15 mouse cellular contexts compared by ENCODE assay signal in the genomic region with DNA sequence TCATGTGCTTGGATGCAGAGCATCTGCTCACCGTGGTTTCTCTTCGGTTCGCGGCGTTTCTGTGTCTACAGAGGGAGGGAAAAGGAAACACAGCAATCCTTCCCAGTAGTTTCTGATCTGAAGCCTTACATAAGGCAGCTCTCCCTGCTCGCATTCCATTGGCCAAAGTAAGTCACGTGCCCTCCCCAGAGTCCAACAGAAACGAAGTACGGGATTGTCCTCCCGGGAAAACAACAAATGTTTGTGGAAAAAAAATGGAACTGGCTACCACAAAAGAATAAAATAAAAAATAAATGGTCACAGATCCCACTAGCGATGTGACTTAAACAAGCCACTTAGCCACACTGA. TPM values are rescaled to one million over a fixed set of nuclear protein-coding genes. Genes with fewer than 3 reads are reported as not detected.
A peak's percentile ranks its signal among the peaks of the same experiment; 100 is the strongest.
DNase-seq lines count a peak whose midpoint lies in the region; ATAC-seq and TF ChIP-seq lines count a peak whose summit lies in the region.
"Had no signal": no experiment of that assay in that cellular context is flagged by ENCODE, and none has a peak within 500 bp of the region (broad histone marks: within the 10 kb centered on the region; RNA-seq: fewer than 3 reads in every experiment).

No protein-coding gene starts in this region.

- H3K36me3 ChIP-seq in heart, embryonic 14.5 days (ENCODE audit: control insufficient read depth, insufficient read depth, low read length) = no peaks in the 10 kb centered on the region
- H3K36me3 ChIP-seq in testis, adult 2 months (ENCODE audit: control insufficient read depth, insufficient read depth, low read length) = no peaks in the 10 kb centered on the region
- no peaks in the 10 kb centered on the region for H3K36me3 ChIP-seq in liver, embryonic 11.5 days (ENCODE audit: control insufficient read depth, insufficient read depth, low read length)
- H3K36me3 ChIP-seq in midbrain, postnatal 0 days (ENCODE audit: insufficient read depth, low read length) = no peaks in the 10 kb centered on the region
- H3K36me3 ChIP-seq: embryonic facial prominence, embryonic 12.5 days; limb, embryonic 15.5 days; midbrain, embryonic 12.5 days; stomach, embryonic 15.5 days had no signal

- H3K4me1 ChIP-seq in heart, embryonic 14.5 days (ENCODE audit: control insufficient read depth in 2 of 2, insufficient read depth in 2 of 2, low read length in 2 of 2) = 0 out of 4 replicates have a peak, but pooled peaks cover 0 to 3% of the 10 kb centered on the region in 2 experiments
- H3K4me1 ChIP-seq in testis, adult 2 months (ENCODE audit: control insufficient read depth, insufficient read depth, low read length) = peaks cover 10% of the 10 kb centered on the region
- H3K4me1 ChIP-seq in liver, embryonic 11.5 days (replicated peaks; ENCODE audit: control insufficient read depth, insufficient read depth, low read length) = no peaks in the 10 kb centered on the region; the same call in none of the 2 replicates
- H3K4me1 ChIP-seq in midbrain, postnatal 0 days (ENCODE audit: insufficient read depth, low read length) = no peaks in the 10 kb centered on the region
- H3K4me1 ChIP-seq: embryonic facial prominence, embryonic 12.5 days; limb, embryonic 15.5 days; midbrain, embryonic 12.5 days; stomach, embryonic 15.5 days had no signal

- WGBS in heart, embryonic 14.5 days = 65% methylated on average over 11 of the region's 11 CpGs
- WGBS in liver, embryonic 11.5 days = 45% methylated on average over 11 of the region's 11 CpGs
- 76% methylated on average over 11 of the region's 11 CpGs for WGBS in midbrain, postnatal 0 days

- no peaks in the 10 kb centered on the region for H3K9me3 ChIP-seq in heart, embryonic 14.5 days (ENCODE audit: control insufficient read depth, low read length)
- H3K9me3 ChIP-seq in liver, embryonic 11.5 days (ENCODE audit: control insufficient read depth, low read length) = no peaks in the 10 kb centered on the region
- H3K9me3 ChIP-seq in midbrain, postnatal 0 days (ENCODE audit: low read length) = no peaks in the 10 kb centered on the region
- H3K9me3 ChIP-seq: limb, embryonic 15.5 days; midbrain, embryonic 12.5 days; stomach, embryonic 15.5 days had no signal

- ATAC-seq in heart, embryonic 14.5 days (ENCODE audit: insufficient number of reproducible peaks, insufficient read depth, low FRiP score, low read depth) = no peak
- no peak for ATAC-seq in liver, embryonic 11.5 days (replicated peaks; ENCODE audit: low FRiP score)
- ATAC-seq in midbrain, postnatal 0 days (ENCODE audit: low FRiP score) = no peak

- intact Hi-C loops in heart, postnatal 14 days (cut with DNase I) = no loop called here

- H3K9ac ChIP-seq in heart, embryonic 14.5 days (ENCODE audit: low read length) = no peak overlapping the region
- H3K9ac ChIP-seq in liver, embryonic 11.5 days (ENCODE audit: low read depth, low read length) = no peak overlapping the region
- no peak overlapping the region for H3K9ac ChIP-seq in midbrain, postnatal 0 days (replicated peaks; ENCODE audit: low read length, poor library complexity, severe bottlenecking)
- H3K9ac ChIP-seq: embryonic facial prominence, embryonic 12.5 days; limb, embryonic 15.5 days; midbrain, embryonic 12.5 days; stomach, embryonic 15.5 days had no signal

- no peak overlapping the region for H3K27ac ChIP-seq in heart, embryonic 14.5 days (replicated peaks in 1 of 2; ENCODE audit: control insufficient read depth in 1 of 2, insufficient read depth in 1 of 2, low read depth in 2 of 2, low read length in 2 of 2)
- peak overlapping the region; percentile 45; the same call in 1 of the 2 replicates for H3K27ac ChIP-seq in testis, adult 2 months (ENCODE audit: control insufficient read depth, insufficient read depth, low read depth, low read length)
- H3K27ac ChIP-seq in liver, embryonic 11.5 days (ENCODE audit: low read depth, low read length) = no peak overlapping the region
- no peak overlapping the region for H3K27ac ChIP-seq in midbrain, postnatal 0 days (ENCODE audit: low read depth, low read length)
- H3K27ac ChIP-seq: embryonic facial prominence, embryonic 12.5 days; heart, adult 2 months; midbrain, embryonic 12.5 days; stomach, embryonic 15.5 days had no signal

- DNase-seq in heart, postnatal 14 days = no peak
- DNase-seq in testis, postnatal 10 days (ENCODE audit: low spot score) = no peak
- DNase-seq in liver, embryonic 11.5 days (ENCODE audit: low spot score) = no peak
- DNase-seq in midbrain, postnatal 0 days (ENCODE audit: low spot score) = no peak
- DNase-seq in embryo, embryonic 9.5 days (ENCODE audit: extremely low spot score) = no peak
- DNase-seq in thymus, postnatal 4 days = no peak
- DNase-seq: cerebellum, postnatal 10 days; lung, postnatal 14 days had no signal

- no peak for TF ChIP-seq CTCF in testis, adult 2 months (IDR thresholded peaks at IDR 0.05; ENCODE audit: control insufficient read depth, insufficient read depth, insufficient replicate concordance, low read depth, low read length)
- no peak for TF ChIP-seq CTCF in midbrain, postnatal 0 days (IDR thresholded peaks at IDR 0.05)

- no peak for TF ChIP-seq POLR2A in testis, adult 2 months (IDR thresholded peaks at IDR 0.05; ENCODE audit: control insufficient read depth, low read depth, low read length)

- H3K27me3 ChIP-seq in heart, embryonic 14.5 days (ENCODE audit: control insufficient read depth, insufficient read depth, low read length) = no peaks in the 10 kb centered on the region
- H3K27me3 ChIP-seq in testis, adult 2 months (ENCODE audit: control insufficient read depth, insufficient read depth, low read length) = no peaks in the 10 kb centered on the region
- H3K27me3 ChIP-seq in liver, embryonic 11.5 days (replicated peaks; ENCODE audit: control insufficient read depth, insufficient read depth, low read length) = no peaks in the 10 kb centered on the region
- no peaks in the 10 kb centered on the region for H3K27me3 ChIP-seq in midbrain, postnatal 0 days (ENCODE audit: insufficient read depth, low read length)
- H3K27me3 ChIP-seq: embryonic facial prominence, embryonic 12.5 days; limb, embryonic 15.5 days; midbrain, embryonic 12.5 days; stomach, embryonic 15.5 days had no signal

- 0 out of 2 replicates have a peak overlapping the region, but pooled peaks have one; percentile 11 for H3K4me2 ChIP-seq in heart, embryonic 14.5 days (ENCODE audit: low read length)
- peak overlapping the region; percentile 9; the same call in 1 of the 2 replicates for H3K4me2 ChIP-seq in liver, embryonic 11.5 days
- H3K4me2 ChIP-seq in midbrain, postnatal 0 days (ENCODE audit: low read depth, low read length, poor library complexity, severe bottlenecking) = no peak overlapping the region
- H3K4me2 ChIP-seq: embryonic facial prominence, embryonic 12.5 days; limb, embryonic 15.5 days; midbrain, embryonic 12.5 days; stomach, embryonic 15.5 days had no signal

- H3K4me3 ChIP-seq in heart, embryonic 14.5 days (ENCODE audit: control insufficient read depth in 1 of 2, insufficient read depth in 1 of 2, low read depth in 1 of 2, low read length in 2 of 2) = no peak overlapping the region
- H3K4me3 ChIP-seq in testis, adult 2 months (ENCODE audit: control insufficient read depth, low read depth, low read length) = peak overlapping the region; percentile 71
- no peak overlapping the region for H3K4me3 ChIP-seq in liver, embryonic 11.5 days (ENCODE audit: low read depth, low read length)
- H3K4me3 ChIP-seq in midbrain, postnatal 0 days (ENCODE audit: low read depth, low read length) = no peak overlapping the region
- H3K4me3 ChIP-seq: embryonic facial prominence, embryonic 12.5 days; heart, adult 2 months; limb, embryonic 15.5 days; midbrain, embryonic 12.5 days; stomach, embryonic 15.5 days had no signal

RNA-seq across cellular contexts. Expression of a gene that starts 10.0 kb away (rescaled TPM):
- 126 and 129 TPM in 2 replicates for polyA plus RNA-seq in heart, embryonic 14.5 days (2014; fragmentation: Nextera tagmentation; extraction: Ambion mirVana)
- 10 to 100 TPM; 66.0 to 66.7 TPM for total RNA-seq in heart, postnatal 14 days (2021)
- polyA plus RNA-seq in testis, adult 2 months (2012; rRNA removed) = 98.0 and 115 TPM in 2 replicates
- 235 and 256 TPM in 2 replicates for polyA plus RNA-seq in liver, embryonic 11.5 days (2014; fragmentation: Nextera tagmentation; extraction: Ambion mirVana)
- 28.8 and 31.0 TPM in 2 replicates for total RNA-seq in midbrain, postnatal 0 days (2014; rRNA removed)
- polyA plus RNA-seq in midbrain, postnatal 0 days (2015; fragmentation: Nextera tagmentation; extraction: Ambion mirVana) = 66.0 and 67.1 TPM in 2 replicates

RNA-seq across cellular contexts. Expression of a gene that starts 19.6 kb away (rescaled TPM):
- 6.2 and 7.4 TPM in 2 replicates for polyA plus RNA-seq in heart, embryonic 14.5 days (2014; fragmentation: Nextera tagmentation; extraction: Ambion mirVana)
- 1 to 10 TPM; 2.5 to 3.2 TPM for total RNA-seq in heart, postnatal 14 days (2021)
- polyA plus RNA-seq in testis, adult 2 months (2012; rRNA removed) = 213 and 251 TPM in 2 replicates
- polyA plus RNA-seq in liver, embryonic 11.5 days (2014; fragmentation: Nextera tagmentation; extraction: Ambion mirVana) = 4.6 and 5.8 TPM in 2 replicates
- 20.2 and 29.3 TPM in 2 replicates for total RNA-seq in midbrain, postnatal 0 days (2014; rRNA removed)
- polyA plus RNA-seq in midbrain, postnatal 0 days (2015; fragmentation: Nextera tagmentation; extraction: Ambion mirVana) = 21.7 and 28.5 TPM in 2 replicates
